Mouse (Mus musculus) B cell, adult (primary cell): ENCODE data around the gene Ddx47. TPM values are rescaled to one million over a fixed set of nuclear protein-coding genes. Genes with fewer than 3 reads are reported as not detected.

ENCODE experiments used
- total RNA-seq: library from RNA; stranded (reverse); gene quantifications from 4 replicates; pipeline ENCODE4 v1.2.4, GENCODE M21; 2023; ENCODE audit not compliant: inconsistent age

The Ddx47 gene
- total RNA-seq: 139 to 145 TPM (median 142 TPM) in 4 replicates

GRCm38 (mm10) chr6:135011048-135011733 is at the start of gene Ddx47:
Gene Ddx47, plus strand, starts transcription at chr6:135011612.

GRCm38 (mm10) chr6:134981231-134982062 is 30.0 kb upstream of the Ddx47 start, which contains the start of gene Apold1:
Gene Apold1, plus strand, starts transcription at chr6:134981718.

GRCm38 (mm10) chr6:135065236-135065957 is 54.0 kb downstream of the Ddx47 start, which contains the start of gene Gprc5a:
Gene Gprc5a, plus strand, starts transcription at chr6:135065651.

Other genes starting within 250 kb of the Ddx47 start
- gene Dusp16, start 219.0 kb upstream of the Ddx47 start, total RNA-seq: 44.6 to 50.6 TPM (median 47.8 TPM) in 4 replicates
- gene Crebl2, start 181.5 kb upstream of the Ddx47 start, total RNA-seq: 26.3 to 38.2 TPM (median 29.6 TPM) in 4 replicates
- 10.9 to 13.9 TPM (median 12.0 TPM) in 4 replicates for gene Gpr19, start 113.0 kb upstream of the Ddx47 start, total RNA-seq
- 113 to 121 TPM (median 118 TPM) in 4 replicates for gene Cdkn1b, start 91.2 kb upstream of the Ddx47 start, total RNA-seq
- gene Apold1, start 29.9 kb upstream of the Ddx47 start, total RNA-seq: 0.18 to 0.74 TPM (median 0.43 TPM) in 4 replicates
- gene Gprc5a, start 54.0 kb downstream of the Ddx47 start, total RNA-seq: 0.87 to 1.5 TPM (median 1.5 TPM) in 4 replicates
- gene Gprc5d, start 106.7 kb downstream of the Ddx47 start, total RNA-seq: 0.39 TPM in 1 of 4 replicates, not detected in the others
- 11.2 to 19.2 TPM (median 13.8 TPM) in 4 replicates for gene Fam234b, start 186.4 kb downstream of the Ddx47 start, total RNA-seq
- gene Hebp1, start 186.4 kb downstream of the Ddx47 start, total RNA-seq: 13.9 to 23.4 TPM (median 20.3 TPM) in 4 replicates
- not detected in 4 replicates for gene Gsg1, start 242.7 kb downstream of the Ddx47 start, total RNA-seq